In genomic region chr1:180850316-180851270, GRCm38 (mm10) we compare ENCODE assay signal across 8 mouse cellular contexts. TPM values are rescaled to one million over a fixed set of nuclear protein-coding genes. Genes with fewer than 3 reads are reported as not detected.
DNase-seq lines count a peak whose midpoint lies in the region; ATAC-seq lines count a peak whose summit lies in the region.

Gene Sde2 (plus strand): TSS chr1:180851127.

- peaks cover 3% of the 10 kb centered on the region; the same call in 1 of the 2 replicates for H3K36me3 ChIP-seq in hindbrain, embryonic 15.5 days

- peak; percentile 96 for ATAC-seq in hindbrain, embryonic 15.5 days (ENCODE audit: low FRiP score, low read depth)

- peaks cover 45% of the 10 kb centered on the region for H3K4me1 ChIP-seq in hindbrain, embryonic 15.5 days (replicated peaks)

- WGBS in hindbrain, embryonic 15.5 days: under 1% methylated on average over 77 of the region's 77 CpGs

- no peaks in the 10 kb centered on the region for H3K27me3 ChIP-seq in hindbrain, embryonic 15.5 days

- H3K4me2 ChIP-seq in hindbrain, embryonic 15.5 days: peak within 1 kb of the TSS; percentile 79

- peak; percentile 100 for DNase-seq in T-cell, adult 2 months (ENCODE audit: low spot score)
- DNase-seq in cerebellum, postnatal 36 days: peak; percentile 99 to 100
- DNase-seq in frontal cortex, postnatal 36 days (ENCODE audit: low spot score in 2 of 2): peak; percentile 100
- peak; percentile 100 for DNase-seq in left cerebral cortex, adult 11 months (ENCODE audit: low spot score)
- DNase-seq in lung, postnatal 4 days: peak; percentile 100
- peak; percentile 100 for DNase-seq in retina, postnatal 7 days (ENCODE audit: low read depth, low spot score)
- peak; percentile 100 for DNase-seq in urinary bladder, adult 2 months (ENCODE audit: low spot score)

- H3K9ac ChIP-seq in hindbrain, embryonic 15.5 days: peak within 1 kb of the TSS; percentile 85

- peak within 1 kb of the TSS; percentile 99 for H3K27ac ChIP-seq in hindbrain, embryonic 15.5 days (replicated peaks)

- no peaks in the 10 kb centered on the region for H3K9me3 ChIP-seq in hindbrain, embryonic 15.5 days

- H3K4me3 ChIP-seq in hindbrain, embryonic 15.5 days: peak within 1 kb of the TSS; percentile 75

RNA-seq across cellular contexts. Expression of gene Sde2, which starts in this region (rescaled TPM):
- 26.6 and 29.3 TPM in 2 replicates for polyA plus RNA-seq in hindbrain, embryonic 15.5 days (2015; fragmentation: Nextera tagmentation; extraction: Ambion mirVana)
- polyA plus RNA-seq in urinary bladder, adult 2 months (2012; rRNA removed): 18.3 and 19.0 TPM in 2 replicates

Comparison
In these comparisons a context has a peak if more than half of its experiments do, and no peak if none do; other contexts are left out.
1. Peak in every context shown above with its lines: DNase-seq, ATAC-seq, H3K4me3 ChIP-seq and H3K27ac ChIP-seq.